Mouse (Mus musculus) kidney, postnatal 36 days (tissue): ENCODE data around the gene Rsph4a.
A peak's percentile ranks its signal among the peaks of the same experiment; 100 is the strongest.
"Not testable (repeated sequence)": the region's sequence is repeated elsewhere in the genome, so short reads cannot be mapped to it uniquely, and the experiment has no call there.

Experiments
- DNase-seq, 2 experiments: peaks; one replicate each; pipeline ENCODE4 v3.0.0; 2021 to 2022; ENCODE audit warnings: mixed read lengths in 2 of 2

The Rsph4a gene

DNA sequence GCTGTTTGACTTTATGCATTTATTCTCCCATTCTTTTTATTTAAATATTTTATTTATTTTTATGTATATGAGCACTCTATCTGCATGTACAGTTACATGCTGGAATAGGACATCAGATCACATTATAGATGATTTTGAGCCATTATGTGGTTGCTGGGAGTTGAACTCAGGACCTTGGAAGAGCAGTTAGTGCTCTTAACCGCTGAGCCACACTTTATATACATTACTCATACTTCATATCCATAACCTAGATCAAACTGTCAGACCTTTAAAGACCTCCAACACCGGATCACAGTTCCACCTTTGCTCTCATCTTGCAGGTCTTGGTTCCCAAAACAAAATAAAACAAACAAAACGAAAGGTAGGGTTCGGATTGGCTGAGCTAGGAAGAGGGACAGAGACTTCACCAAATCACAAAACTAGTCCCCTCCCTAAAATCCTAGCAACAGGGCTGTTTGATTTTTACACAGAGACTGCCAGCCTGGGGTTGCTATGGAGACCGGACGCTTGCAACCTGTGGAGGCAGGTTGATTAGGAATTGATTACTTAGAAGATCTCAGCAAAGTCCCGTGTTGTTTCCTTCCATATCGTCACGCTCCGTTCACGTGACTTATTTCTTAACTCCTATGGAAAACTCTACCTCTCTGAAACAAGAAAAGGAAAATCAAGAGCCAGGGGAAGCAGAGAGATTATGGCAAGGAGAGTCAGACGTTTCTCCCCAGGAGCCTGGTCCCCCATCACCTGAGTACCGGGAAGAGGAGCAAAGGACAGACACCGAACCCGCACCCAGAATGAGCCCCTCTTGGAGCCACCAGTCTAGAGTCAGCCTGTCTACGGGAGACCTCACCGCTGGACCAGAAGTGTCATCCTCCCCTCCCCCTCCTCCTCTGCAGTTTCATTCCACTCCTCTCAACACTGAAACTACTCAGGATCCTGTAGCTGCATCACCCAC, at the start of gene Rsph4a:
Rsph4a (plus strand) TSS at position 582 of the 952 bp plus-strand sequence.
- DNase-seq, result peak; percentile 48 to 67

DNA sequence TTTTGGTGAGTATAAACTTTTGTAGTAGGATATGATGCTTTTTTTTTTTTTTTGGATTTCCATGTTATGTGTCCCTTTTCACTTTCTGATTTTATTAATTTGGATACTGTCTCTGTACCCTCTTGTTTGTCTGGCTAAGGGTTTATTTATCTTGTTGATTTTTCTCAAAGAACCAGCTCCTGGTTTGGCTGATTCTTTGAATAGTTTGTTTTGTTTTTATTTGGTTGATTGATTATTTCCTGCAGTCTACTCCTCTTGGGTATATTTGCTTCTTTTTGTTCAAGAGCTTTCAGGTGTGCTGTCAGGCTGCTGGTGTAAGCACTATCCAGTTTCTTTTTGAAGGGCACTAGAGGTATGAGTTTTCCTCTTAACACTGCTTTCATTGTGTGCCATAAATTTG, 47.5 kb upstream of the Rsph4a start, which contains the start of gene Sult3a1:
Sult3a1 (plus strand) TSS at position 301 of the 400 bp plus-strand sequence.
- no peak for DNase-seq

DNA sequence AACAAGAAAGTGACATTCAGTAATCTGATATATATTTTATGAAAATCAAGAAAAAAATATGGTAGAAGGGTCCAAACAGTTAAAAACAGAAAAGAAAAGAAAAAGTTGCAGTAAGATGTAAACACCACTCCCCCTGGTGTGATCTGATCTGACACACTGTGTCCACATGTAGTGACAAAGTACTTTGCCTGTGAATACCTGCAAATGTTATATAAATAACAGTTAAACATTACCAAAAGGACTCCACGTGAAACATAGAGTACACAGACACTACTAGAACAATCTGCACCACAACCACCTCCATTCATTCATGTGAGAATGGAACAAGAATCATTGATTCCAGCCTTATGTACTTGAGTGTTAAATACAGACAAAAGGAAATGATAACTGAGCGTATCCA, 38.9 kb upstream of the Rsph4a start:
- DNase-seq, result peak in 1 of 2 experiments; percentile 6

DNA sequence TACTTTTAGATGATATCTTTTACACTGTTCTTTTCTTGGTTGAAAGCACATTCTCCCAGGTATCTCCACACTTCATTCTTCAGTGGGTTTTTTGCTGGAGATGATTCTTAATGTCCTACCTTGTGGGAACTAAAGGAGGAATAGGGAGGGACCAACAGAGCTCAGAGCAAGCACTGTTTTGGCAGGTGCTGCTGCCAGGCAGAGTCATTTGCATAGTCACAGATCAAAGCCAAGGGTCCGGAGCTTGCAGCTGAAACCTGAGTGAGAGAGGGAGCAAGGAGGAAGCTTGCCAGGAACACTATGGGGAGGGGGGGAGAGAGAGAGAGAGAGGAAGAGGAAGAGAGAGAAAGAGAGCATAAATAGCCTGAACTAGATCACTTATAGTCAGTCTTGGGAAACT, 34.5 kb upstream of the Rsph4a start:
- peak; percentile 16 to 31 for DNase-seq

DNA sequence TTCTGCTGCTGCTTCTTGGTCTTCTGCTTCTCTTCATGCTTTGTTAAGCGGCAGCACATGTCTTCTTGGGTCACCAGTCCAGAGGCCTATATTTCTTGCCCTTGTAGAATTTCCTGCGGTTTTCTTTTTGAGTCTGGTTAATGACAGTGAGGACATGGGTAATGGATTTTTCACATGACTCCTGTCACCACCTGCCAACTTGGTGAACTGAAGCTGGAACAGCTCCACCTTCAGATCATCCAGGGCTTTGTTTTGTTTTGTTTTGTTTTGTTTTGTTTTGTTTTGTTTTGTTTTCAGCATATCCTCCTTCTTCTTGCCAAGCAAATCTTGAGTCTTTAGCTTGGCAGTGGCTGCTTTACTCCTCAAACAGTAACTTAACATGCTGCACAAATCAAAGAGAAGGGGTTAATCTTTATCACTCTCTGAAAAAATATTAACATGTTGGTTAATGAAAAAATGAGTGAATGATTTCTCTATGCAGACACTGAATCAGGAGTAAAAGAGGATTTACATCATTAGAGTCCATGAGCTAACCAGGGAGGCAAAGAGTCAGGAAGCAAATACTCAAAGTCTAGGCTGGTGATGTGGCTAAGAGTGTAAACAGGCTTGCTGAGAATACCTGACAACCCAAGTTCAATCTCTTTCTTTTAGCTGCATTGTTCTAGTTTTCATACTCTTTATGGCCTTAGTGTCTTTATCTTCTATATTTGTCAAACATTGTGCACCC, 32.1 kb upstream of the Rsph4a start:
- peak; percentile 65 to 72 for DNase-seq

DNA sequence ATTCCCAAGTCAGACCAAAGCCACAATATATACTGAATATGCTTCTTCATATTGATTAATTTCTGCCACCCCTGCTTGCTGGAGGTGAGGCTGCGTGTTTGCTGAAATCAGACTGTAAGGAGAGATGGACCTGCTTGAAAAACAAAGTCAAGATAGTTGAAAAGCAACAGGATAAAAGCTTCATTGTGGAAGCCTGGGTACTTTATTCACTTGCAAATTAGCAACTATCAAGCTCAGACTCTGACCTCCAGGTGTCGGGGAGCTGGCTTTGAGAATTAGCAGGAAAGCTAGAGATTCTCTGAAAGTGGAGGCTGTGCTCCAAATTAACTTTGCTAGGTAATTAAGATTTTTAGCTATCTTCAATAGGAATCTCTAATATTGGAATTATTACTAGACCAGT, 22.5 kb upstream of the Rsph4a start:
- not testable (repeated sequence) for DNase-seq

DNA sequence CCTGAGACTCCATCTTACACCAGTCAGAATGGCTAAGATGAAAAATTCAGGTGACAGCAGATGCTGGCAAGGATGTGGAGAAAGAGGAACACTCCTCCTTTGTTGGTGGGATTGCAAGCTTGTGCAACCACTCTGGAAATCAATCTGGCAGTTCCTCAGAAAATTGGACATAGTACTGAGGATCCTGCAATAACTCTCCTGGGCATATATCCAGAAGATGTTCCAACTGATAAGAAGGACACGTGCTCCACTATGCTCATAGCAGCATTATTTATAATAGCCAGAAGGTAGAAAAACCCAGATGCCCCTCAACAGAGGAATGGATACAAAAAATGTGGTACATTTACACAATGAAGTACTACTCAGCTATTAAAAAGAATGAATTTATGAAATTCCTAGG, 3.4 kb upstream of the Rsph4a start:
- not testable (repeated sequence) for DNase-seq

DNA sequence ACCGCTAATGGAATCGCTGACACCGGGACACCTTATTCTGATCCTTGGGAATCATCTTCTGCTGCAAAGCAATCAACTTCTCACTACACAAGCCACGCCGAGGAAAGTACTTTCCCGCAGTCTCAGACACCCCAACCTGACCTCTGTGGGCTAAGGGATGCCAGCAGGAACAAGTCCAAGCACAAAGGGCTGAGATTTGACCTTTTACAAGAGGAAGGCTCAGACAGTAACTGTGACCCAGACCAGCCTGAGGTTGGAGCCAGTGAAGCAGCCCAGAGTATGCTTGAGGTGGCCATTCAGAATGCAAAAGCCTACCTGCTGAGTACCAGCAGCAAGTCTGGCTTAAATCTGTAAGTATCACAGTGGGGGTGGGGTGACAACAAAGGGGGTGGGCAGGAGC, 578 bp downstream of the Rsph4a start:
- peak; percentile 29 to 46 for DNase-seq

DNA sequence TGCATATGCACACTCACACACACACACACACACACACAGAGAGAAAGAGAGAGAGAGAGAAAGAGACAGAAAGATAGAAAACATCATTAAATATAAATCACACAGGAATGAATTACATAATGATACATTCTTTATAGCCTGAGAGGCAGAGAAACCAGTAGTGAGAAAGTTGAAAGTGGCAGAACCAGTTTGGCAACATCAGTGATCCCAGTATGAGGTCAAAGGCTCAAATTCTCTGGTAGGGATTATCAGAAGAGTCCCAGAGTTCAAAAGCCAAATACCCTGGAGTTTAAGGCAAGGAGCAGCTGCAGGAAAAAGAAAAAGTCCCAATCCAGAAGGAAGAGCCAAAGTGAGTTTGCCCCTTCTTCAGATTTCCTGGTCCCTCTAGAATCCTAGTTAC, 35.8 kb downstream of the Rsph4a start:
- peak; percentile 11 to 17 for DNase-seq

DNA sequence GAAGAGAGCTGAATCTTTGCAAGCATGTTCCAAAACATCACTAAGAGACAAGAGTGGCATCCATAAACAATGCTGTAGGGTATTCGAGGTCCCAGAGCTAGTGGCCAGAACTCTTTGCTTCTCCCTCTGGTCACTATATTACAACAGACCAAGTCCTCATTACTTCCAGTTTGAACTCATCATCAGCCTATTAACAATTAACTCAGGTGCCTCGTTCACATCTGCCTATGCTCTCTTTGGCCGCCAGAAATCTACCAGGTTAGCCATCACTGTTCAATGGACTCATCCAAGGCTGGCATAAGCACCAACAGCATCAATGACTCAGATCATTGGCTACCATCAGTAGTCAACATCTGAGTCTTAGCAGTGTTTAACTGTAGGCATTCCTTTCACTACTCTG, 40.5 kb downstream of the Rsph4a start:
- peak; percentile 19 to 24 for DNase-seq

DNA sequence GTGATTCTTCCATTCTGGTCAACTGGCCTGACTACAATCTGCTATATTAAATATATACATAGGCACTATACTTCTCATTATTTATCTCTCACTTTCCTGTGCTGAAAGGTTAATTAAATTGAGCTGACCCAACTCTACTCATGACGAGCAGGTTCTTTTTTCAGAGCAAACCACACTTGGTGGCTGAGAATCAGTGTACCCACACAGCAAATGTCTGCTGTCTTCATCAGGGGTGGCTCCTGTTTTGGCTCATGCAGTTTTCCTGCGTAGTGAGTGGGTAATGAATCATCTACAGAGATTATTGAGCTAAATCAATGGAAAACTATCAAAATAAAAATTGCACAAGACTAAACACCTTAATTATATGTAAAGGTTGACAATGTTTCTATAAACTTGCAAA, 41.4 kb downstream of the Rsph4a start:
- DNase-seq, result no peak

DNA sequence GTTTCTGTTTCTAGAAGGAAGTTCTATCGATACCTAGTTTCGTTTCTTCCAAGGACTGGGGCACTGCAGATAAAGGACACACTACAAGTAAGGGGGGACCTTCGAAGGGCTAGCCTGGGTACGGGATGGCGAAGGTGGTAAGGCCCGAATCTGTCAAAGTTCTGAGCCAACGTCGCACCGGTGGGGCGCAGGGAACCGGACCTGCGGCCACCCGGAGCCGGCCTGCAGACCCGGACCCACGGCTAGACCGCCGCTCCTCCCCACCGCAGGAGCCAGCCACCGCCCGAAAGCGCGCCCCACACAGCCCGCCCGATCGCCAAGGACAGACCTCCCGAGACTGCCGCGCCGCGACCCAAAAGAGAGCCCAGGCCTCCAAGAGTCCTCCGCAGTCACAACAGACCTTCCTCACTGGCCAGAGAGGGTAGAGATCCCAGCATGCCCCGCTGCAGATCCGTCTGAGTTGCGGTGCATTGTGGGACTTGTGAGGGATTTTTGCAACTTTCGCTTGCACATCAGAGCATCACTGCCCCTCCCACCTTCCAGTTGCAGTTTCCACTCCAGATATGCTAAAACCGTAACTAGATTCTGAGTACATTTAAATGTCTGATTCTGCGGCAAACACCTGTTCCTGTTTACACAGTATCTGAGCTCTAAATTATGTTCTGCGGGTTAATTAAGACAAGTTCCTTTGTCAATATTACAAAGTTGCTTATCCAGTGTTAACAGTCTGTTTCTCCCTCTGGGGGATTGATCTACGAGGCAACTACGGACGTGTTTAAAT, 46.1 kb downstream of the Rsph4a start, which contains the start of gene Zup1:
Zup1 (minus strand) TSS at position 467 of the 781 bp plus-strand sequence.
- DNase-seq, result peak; percentile 89 to 91

DNA sequence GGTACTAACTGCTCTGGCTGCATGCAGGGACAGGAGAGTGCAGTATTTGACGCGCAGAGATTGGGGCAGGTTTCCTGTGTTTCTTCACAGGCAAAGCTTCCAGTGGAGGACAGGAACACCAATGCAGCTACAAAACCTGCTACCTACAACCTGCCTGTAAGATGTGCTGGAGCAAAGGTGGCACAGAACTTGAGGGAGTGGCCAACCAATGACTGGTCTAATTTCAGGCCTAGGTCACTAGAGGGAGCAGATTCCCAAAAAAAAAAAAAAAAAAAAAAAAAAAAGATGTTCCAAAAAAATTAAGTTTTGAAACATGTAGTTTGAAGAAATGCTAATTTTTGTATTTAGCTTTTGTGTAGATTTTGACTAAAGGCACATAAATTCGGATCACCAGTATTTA, 47.6 kb downstream of the Rsph4a start:
- DNase-seq, result no peak
